Mouse (Mus musculus): ENCODE results near the gene Myh11.

Myh11 gene

DNA sequence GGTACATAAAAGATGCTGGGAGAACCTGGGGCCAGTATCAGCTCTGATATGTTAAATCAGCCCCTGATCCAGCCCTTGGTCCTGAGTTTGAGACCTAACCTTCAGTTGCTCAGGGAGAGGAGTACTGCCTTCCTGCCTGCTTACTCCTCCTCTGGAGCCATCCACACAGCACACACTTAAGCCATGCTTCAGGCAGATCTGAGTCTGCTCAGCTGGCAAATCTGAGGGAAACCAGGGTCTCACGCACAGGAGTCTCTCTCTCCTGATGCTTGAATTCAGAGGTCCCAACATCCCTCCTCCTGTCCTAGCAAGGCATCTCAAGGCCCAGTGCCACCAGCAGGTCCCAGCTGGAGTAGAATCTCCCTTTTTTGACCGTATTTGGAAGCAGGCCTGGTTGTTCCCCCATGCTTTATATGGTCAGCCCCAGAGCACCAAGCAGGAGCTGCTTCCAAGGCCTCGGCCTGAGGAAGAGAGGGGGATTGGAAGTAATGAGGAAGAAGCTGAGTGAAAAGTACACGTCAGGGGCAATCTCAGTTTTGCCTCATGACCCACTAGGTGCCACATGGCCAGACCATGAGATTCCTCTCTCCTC lies 18.7 kb downstream of the Myh11 start:
- DNase-seq (ENCODE audit: low read depth, low spot score), result no peak

DNA sequence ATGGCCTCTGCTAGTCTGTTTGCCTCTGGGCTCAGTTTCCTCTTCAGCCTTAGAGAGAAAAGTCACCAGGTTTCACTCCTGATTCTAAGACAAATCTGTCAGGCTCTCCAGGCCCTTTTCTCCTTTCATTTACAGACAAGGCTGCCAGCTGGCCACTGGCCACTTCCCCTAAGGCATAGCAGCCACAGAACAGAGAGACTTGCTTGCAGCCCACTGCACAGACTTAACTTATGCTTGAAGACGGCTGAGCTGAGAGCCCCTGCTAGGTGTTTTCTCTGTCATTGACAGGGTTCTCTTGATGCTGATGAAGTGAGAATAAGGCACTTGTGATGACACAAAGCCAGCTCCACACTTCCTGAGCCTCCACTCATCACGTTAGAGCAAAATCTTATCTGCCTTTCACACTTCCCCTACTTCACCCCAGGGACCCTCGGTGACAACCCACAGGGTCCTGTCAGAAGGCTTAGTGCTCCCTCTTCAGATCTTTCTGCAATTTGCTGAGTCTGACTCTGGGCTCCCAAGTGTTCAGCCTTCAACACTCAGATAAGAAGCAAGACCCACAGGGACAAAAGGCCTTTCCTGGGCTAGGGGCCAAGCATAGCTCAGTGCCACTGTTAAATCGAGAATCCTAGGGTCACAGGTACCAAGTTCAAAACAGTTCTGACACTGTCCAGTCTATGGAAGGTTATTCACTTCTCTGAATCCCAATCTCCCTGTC lies 25.8 kb downstream of the Myh11 start:
- no peak for DNase-seq (ENCODE audit: low read depth, low spot score)

DNA sequence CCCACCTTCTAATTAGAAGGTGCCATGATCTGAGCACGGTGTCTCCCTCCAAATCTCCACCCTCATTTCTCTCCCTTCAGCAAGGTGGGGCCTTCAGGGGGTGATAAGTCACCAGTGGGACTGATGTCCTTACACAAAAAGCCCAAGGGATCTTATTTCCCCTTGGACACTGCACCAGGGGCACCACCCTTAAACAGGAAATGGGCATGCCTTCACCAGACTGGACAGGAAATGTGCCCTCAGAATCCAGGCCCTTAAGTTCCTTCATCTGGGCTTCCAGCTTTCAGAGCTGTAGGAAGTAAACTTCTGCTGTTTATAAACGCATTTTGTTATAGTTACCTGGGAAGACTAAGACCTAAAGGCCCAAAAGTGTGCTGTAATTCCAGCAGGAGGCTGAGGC lies 26.7 kb downstream of the Myh11 start:
- DNase-seq (ENCODE audit: low read depth, low spot score), result no peak

DNA sequence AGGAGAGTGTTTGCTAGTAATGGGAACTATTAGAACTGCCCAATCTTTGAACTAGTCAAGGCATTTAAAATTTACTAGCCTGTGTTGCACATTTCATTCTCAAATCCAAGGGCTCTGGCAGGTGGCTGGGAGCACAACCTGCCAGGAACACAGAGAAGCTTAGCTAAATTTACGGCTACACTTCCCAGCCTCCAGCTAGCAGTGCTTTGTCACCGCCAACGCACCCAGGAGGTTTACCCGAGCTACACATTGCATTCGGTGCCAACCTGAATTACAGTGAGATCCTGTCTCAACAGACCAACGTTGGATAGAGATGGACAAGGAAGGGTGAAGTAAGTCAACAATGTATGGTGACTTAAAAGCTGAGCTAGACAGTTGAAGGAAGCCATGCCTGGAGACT lies 27.9 kb downstream of the Myh11 start:
- DNase-seq (ENCODE audit: low read depth, low spot score), result no peak

DNA sequence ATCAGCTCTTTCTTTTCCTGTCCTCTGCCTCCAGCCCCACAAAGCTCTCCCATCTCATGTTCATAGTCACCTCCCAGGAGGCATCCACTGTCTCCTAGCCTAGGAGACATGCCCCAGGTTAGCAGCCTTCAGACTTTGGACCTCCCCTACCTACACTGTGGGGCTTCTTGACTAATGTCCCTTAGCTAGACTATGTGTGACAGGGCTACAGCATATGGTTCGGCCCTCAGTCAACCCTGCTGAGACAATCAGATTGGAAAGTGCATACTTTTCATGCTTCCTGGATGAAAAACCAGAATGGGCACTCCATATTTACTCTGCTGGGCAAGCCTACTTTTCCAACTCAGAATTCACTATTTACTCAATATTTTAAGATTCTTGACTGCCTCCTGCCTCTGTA lies 28.8 kb downstream of the Myh11 start:
- no peak for DNase-seq (ENCODE audit: low read depth, low spot score)

DNA sequence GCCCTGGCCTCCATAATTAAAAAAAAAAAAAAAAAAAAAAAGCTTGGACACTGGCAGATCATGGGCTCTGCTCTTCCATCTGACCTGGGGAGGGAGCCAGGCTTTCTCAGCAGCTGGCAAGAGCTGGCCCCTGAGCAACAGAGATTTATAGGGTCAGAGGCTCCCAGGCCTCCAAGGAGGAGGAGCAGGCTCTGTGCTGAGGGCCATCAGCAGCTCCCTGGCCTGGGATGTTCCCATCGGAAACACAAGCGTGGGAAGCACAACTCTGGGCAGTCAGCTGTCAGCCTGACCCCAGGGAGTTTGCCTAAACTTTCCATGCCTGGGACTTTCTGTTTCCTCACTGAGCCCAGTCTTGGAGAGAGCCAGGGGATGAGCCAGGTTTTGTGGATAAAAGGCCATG lies 32.3 kb downstream of the Myh11 start:
- no peak for DNase-seq (ENCODE audit: low read depth, low spot score)

DNA sequence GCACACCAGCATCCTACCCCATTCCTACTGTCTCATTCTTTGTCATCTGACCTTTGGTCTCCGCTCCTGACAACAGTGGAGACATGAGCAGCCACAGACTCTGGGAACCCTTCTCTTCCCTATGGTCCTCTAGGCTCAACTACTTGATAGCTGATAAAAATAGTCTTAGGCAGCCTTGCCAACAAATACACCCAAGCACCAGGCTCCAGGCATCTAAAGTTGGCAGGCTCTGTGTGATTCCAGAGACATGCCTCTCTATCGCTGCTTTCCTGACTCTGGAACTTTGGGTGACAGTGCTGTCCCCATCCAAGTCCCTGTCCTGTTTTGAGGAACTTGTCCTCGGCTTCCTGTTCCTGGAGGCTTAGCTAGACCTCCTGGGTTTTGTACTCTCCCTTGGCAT lies 37.6 kb downstream of the Myh11 start:
- no peak for DNase-seq (ENCODE audit: low read depth, low spot score)

DNA sequence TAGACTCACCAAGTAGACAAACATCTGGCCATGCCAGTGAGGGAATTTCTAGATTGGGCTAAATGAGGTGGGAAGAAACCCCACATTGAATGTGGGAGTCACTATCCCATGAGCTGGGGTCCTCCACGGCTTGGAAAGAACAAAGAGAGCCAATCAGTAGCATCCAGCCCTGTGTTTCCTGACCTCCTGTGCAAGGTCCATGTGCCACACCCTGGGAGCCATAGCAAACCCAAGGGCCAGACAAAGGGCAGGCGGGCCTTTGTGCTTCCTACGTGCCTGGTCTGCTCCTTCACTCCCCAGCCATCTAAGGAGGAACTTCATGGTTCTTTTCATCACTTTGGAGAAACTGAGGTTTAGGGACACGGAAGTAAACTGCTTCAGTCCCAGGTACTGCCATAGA lies 38.3 kb downstream of the Myh11 start:
- DNase-seq (ENCODE audit: low read depth, low spot score), result no peak

DNA sequence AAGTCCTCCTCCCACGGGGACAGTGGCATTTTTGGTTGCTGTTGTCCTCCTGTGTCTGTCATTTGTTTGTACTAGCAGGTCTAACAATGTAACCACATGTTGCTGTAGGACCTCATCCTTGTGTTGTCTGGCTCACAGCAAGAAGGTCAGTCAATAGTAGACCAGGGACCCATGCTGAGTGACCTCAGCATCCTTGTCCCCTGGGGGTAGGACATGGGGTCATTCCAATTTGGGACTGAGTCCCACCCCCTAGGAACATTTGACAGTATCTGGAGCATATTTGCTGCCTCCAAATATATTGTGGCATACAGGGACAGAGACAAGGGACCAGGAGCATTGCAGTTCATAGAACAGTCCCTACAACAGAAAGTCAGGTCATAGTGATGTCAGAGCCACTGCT lies 41.3 kb downstream of the Myh11 start:
- no peak for DNase-seq (ENCODE audit: low read depth, low spot score)

DNA sequence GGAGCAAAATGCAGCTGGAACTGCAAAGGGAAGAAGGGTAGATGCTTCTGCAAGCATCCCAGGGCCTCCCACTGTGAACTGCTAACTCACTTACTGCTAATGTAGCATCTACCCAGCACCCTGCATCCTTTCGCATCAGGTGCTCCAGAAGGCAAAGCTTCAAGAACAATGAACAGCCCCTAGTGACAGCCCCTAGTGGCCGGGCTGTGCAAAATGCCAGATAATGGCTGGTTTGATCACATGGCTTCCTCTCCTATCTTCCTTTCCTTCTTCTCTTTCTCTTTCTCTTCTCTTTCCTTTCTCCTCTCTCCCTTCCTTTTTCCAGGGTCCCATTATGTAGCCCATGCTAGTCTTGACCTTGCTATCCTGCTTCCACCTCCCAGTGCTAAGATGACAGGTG lies 48.6 kb downstream of the Myh11 start:
- DNase-seq (ENCODE audit: low read depth, low spot score), result peak; percentile 48

DNA sequence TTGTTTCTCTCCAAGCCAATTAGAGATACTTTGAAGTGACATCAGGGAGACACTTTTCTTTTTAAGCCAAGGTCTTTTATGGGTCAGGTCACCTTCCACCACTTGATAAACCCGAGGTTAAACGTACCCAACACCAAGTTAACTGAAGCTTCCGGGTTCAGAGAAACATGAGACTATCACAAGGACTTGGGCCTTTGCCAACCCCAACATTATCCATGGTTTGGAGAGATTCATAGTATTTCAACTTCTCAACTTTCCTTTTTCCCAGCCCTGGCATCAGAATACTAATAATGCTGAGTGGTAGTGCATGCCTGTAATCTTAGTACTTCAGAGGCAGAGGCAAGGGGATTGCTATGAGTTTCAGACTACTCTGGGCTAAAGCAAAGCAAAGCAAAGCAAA lies 49.1 kb downstream of the Myh11 start:
- DNase-seq (ENCODE audit: low read depth, low spot score), result no peak

DNA sequence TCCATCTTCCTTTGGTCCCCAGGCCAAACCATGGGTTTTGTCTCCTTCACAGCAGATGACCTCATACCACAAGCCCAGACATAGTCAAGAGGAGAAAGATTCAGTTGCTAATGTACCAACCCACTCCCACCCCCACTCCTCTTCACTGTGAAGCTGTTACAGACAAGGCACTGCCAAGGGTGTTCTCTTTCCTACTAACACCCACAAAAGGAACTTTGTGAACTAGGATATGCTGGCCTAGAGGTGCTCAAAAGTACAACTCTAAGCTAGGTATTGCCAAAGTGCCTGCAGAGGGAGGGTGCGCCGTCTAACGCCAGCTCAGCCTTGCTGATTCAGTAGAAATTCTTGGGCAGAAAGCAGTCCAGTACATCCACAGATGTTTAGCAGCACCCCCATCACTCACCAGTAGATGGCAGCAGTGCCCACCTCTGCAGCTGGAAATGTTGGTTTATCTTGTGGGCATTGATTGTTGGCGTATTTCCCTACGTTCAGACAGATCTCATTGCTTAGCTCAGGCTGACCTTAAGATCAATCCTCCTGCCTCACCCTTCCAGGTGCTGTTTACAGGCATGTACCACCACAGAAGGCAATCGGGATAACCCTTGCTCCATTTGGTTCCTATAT lies 54.0 kb downstream of the Myh11 start:
- peak; percentile 77 for DNase-seq (ENCODE audit: low read depth, low spot score)

DNA sequence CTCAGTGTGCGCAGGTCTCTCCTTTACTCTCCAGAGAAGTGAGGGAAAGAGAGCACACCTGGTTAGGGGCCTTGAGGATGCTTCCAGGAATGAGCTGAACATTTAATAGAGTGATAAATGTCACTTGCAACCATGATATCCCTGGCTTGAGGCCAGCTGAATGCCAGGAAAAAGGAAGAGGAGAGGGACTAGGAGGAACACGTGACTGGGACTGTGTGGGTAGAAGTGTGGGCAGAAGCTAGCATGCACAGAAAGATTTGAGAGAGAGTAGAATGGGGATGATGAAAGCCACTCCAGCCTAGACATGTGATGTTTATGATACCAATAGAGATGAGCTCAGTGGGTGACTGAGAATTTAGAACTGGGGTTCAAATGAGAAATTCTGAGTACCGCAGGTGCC lies 76.0 kb downstream of the Myh11 start:
- no peak for DNase-seq (ENCODE audit: low read depth, low spot score)

DNA sequence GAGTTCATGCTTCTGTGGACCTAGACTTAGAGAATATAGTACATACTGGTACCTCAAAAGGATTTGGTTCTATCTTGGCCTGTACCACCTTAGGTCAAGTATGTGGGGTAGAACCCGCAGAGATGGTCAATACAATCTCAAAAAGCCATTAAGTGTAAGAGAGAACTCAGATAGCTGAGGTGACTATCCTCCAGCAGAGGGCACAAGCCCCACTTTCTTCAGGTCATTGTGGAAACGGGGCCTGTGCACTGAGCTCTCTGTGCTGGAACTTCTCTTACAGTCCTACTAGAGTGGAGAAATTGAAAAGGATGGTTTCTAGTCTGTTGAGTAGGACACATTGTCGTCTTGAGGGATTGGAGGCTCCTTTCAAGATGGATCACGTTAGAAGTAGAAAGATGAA lies 92.4 kb downstream of the Myh11 start:
- peak; percentile 18 for DNase-seq (ENCODE audit: low read depth, low spot score)

DNA sequence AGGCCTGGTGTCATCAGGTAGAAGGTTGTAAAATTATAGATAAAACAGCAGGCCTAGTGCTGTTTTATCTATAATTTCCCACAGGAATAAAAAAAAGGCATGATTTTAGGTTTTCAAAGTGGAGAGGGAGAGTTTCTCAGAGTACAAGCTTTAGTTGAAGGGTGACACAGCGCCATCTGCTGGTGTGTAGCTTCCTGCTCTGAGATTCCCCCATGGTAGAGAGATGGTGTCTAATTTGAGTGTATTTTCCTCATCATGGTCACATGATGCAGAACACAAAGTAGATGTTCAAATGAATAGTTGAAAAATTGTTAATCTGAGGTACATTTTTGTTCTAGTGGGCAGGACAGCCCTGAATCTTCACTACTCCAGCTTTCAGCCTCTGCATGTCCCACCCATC lies 95.7 kb downstream of the Myh11 start:
- peak; percentile 55 for DNase-seq (ENCODE audit: low read depth, low spot score)

DNA sequence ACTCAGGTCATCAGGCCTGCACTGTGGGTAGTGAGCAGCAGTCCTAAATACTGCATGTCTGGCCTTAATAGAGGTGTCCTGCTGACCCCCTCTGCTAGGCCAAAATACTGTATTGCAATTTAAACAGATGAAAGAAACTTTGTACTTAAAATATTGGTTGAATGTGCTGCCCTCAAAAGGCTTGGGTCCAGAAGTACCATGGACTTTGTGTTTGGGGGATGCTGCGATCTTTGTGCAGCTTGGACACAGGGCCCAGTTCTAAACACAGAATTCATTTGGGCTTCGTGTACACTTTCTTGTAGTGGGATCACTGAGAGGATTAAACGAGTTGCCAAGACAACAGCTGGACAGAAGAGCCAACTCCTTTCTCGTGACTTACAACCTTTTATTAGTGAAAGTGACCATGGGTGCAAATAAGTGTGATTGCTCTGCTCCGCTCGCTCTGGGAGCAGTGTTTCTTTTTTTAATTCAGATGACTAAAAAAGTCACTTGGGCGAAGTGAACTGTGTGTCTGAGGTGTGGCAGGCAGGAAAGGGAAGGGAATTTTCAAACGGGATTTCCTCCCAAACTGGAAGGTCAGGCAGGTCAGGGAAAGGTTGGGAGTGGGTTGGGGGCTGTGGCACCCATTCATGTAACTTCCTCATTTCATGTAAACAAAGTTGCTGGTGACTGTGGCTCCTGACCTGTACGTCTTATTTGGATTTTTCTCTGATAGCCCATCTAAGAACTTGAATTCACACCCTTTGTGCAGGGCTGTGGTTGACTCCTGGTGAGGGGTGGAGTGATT lies 96.8 kb downstream of the Myh11 start:
- DNase-seq (ENCODE audit: low read depth, low spot score), result no peak

DNA sequence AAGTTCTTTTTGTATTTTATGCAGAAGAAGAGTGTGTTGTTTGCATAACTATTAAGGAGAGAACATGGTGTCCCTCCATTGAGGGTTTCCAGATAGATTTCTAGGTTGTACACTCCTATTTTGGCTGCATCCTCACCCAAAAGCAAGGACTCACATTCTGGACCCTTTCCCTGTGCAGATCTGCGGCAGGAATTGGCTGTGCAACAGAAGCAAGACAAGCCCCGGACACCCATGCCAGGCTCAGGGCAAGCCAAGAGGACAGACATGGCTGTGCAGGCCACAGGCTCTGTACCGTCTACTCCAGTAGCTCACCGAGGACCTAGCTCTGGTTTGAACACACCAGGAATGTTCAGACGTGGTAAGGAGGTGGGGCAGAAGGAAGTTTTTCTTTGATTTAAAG lies 105.7 kb downstream of the Myh11 start:
- no peak for DNase-seq (ENCODE audit: low read depth, low spot score)

DNA sequence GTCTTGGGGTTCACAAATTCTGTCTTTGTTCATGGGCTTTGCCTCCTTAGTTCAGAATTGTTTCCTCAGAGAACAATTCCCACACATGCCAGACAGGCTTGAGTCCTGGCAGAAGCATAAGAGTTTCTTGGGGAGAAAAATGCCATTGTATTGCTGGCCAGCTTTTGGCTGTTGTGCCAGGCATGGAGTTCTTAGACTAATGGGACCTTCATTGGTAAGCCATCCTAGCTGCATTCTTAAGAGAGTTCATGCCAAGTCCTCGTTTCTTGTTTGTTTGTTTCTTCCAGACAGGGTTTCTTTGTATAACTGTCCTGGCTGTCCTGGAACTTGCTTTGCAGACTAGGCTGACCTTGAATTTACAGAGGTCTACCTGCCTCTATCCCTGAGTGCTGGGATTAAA lies 107.3 kb downstream of the Myh11 start:
- no peak for DNase-seq (ENCODE audit: low read depth, low spot score)

DNA sequence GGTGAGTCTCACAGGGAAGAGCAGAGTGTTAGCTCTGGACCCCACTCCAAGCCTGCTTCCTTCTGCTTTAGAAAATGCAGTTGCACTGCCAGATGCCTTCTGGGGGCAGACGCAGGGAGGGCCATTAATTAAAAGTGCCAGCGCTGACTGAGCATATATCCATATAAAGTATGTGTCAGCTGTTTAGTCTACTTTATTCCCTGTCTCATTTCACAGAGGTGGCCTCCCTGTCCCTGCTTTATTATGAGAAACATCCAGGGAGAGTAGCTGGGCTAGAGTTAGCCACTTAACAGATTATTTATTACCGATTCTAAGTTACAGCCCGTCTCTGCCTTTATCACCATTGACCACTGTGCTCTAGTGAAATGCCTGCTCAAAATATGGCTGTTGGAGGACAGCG lies 108.8 kb downstream of the Myh11 start:
- no peak for DNase-seq (ENCODE audit: low read depth, low spot score)

DNA sequence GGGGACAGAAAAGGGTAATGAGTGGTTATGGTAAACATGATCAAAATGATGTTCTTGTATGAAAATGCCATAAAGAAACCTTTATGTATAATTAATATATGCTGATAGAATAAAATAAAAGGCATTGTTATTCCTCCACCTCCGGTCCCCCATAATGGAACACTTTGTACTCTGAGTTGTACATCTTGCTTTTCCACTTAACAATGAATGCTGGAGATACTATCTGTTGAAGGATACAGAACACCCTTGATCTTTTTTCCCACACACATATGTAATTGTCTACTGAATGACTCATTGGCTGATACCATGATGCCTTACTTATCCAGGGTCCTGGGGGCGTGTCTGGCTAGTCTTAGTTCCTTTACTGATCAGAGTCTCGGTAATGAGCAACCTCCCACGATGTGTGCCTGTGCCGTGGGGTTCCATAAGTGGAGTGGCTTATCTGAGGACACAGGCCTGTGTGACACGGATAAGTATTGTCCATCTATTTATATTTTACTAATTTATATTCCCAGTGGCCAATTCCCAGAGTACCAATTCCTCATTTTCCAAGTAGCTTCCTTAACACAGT lies 110.9 kb downstream of the Myh11 start:
- DNase-seq (ENCODE audit: low read depth, low spot score), result no peak

DNA sequence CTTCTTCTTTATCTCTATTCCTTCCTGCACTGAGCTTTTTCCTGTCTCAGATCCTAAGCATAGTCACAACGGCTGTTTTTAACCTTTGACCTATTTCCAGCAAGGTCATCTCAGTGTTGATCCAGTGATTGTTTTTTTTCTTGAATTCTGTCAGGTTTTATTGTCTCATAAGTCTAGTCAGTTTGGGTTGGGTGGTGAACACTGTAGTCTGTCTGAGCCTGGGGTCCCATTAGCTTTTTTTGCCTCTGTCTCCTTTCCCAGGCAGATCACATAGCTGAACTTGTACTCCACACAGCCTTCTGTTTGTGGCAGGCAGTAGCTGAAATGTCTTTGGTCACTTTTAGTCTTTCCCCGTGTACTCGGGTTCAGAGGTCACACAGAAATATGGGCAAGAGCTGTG lies 113.1 kb downstream of the Myh11 start:
- DNase-seq (ENCODE audit: low read depth, low spot score), result no peak

DNA sequence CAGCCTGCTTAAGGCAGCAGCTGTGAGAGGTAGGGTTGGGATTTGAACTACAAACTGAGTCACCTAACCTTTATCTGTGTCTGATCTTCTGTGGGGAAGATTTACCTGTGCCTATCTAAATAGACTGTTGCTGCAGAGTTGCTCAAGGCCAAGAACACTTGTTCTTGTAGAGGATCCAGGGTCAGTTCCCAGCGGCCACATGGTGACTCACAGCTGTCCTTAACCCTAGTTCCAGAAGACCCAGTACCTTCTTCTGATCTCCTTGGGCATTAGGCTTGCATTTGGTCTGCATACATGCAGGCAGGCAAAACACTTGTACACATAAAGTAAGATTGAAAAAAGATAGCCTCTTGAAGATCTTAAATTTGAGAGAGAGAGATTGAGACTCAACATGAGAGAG lies 121.5 kb downstream of the Myh11 start:
- no peak for DNase-seq (ENCODE audit: low read depth, low spot score)
